Mouse (Mus musculus) lung, embryonic 15.5 days (tissue): Measurements from ENCODE around the gene Fam229b. TPM values are rescaled to one million over a fixed set of nuclear protein-coding genes. Genes with fewer than 3 reads are reported as not detected.

Experiments used
- ATAC-seq: fragments of 200-750 bp; cut with Nextera tagmentation; 2 replicates; pipeline ENCODE4 v1.8.0; 2017; ENCODE audit warnings: moderate number of reproducible peaks, borderline replicate concordance; ENCODE audit not compliant: low FRiP score, low TSS enrichment; ENCODE audit errors: extremely low read depth
- H3K27ac ChIP-seq: fragments of 300-500 bp; sonication (generic); 2 replicates; pipeline ENCODE4 v1.5.1; 2015; ENCODE audit warnings: moderate library complexity, mild to moderate bottlenecking, inconsistent platforms
- H3K27me3 ChIP-seq: fragments of 300-500 bp; sonication (generic); 2 replicates; pipeline ENCODE4 v1.6.1; 2015; ENCODE audit warnings: inconsistent platforms
- H3K36me3 ChIP-seq: fragments of 300-500 bp; sonication (generic); 2 replicates; pipeline ENCODE4 v1.6.1; 2015; ENCODE audit warnings: inconsistent platforms
- H3K4me1 ChIP-seq: fragments of 300-500 bp; sonication (generic); 2 replicates; pipeline ENCODE4 v1.6.1; 2015; ENCODE audit warnings: inconsistent platforms
- H3K4me2 ChIP-seq: fragments of 300-500 bp; sonication (generic); 2 replicates; pipeline ENCODE4 v1.6.1; 2015; ENCODE audit warnings: inconsistent platforms, mild to moderate bottlenecking, moderate library complexity
- H3K4me3 ChIP-seq: fragments of 300-500 bp; sonication (generic); 2 replicates; pipeline ENCODE4 v1.5.1; 2015; ENCODE audit warnings: mild to moderate bottlenecking, inconsistent platforms
- H3K9ac ChIP-seq: fragments of 300-500 bp; sonication (generic); 2 replicates; pipeline ENCODE4 v1.6.1; 2015; ENCODE audit warnings: inconsistent platforms
- H3K9me3 ChIP-seq: fragments of 300-500 bp; sonication (generic); 2 replicates; pipeline ENCODE4 v1.6.1; 2016; ENCODE audit warnings: inconsistent platforms
- WGBS: fragments of 180-500 bp; shearing (Covaris S2); methylation state at CpG from one replicate; pipeline ENCODE4 v1.1.7; 2015; 5-methylcytosine and 5-hydroxymethylcytosine counted together
- polyA plus RNA-seq: library from polyadenylated mRNA; unstranded; fragments of >200 nt; fragmentation: Nextera tagmentation; extraction: Ambion mirVana; gene quantifications from 2 replicates; pipeline ENCODE4 v1.2.1, GENCODE M21; 2015

Fam229b gene
- polyA plus RNA-seq, 1 experiment from 2014 or later, result 10.4 TPM

DNA sequence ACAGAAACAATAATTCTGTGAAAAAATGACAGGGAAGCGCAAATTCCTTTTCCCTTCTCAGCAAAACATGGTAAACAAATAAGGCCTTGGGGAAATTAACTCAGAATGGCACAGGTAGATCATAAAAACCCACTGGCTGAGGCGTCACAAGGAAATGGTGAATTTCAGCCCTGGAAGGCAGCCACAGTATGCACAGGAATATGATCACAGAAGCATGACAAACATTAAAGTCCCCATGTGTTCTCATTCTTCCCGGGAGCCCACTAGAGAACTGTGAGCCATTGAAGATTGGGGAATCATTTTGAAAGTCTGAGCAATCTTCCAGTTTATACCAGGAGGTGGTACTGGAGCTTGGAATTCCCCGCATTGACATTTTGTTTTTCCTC, 24.2 kb downstream of the Fam229b start:
- H3K27me3 ChIP-seq, result no peaks in the 10 kb centered on the region
- WGBS, result 50% methylated on average over 4 of the region's 4 CpGs
- no peak overlapping the region for H3K4me3 ChIP-seq
- no peak overlapping the region for H3K9ac ChIP-seq
- peaks cover 51% of the 10 kb centered on the region for H3K36me3 ChIP-seq
- no peak overlapping the region for H3K27ac ChIP-seq
- H3K4me2 ChIP-seq, result no peak overlapping the region
- H3K4me1 ChIP-seq, result no peaks in the 10 kb centered on the region
- ATAC-seq, result no peak
- no peaks in the 10 kb centered on the region for H3K9me3 ChIP-seq

DNA sequence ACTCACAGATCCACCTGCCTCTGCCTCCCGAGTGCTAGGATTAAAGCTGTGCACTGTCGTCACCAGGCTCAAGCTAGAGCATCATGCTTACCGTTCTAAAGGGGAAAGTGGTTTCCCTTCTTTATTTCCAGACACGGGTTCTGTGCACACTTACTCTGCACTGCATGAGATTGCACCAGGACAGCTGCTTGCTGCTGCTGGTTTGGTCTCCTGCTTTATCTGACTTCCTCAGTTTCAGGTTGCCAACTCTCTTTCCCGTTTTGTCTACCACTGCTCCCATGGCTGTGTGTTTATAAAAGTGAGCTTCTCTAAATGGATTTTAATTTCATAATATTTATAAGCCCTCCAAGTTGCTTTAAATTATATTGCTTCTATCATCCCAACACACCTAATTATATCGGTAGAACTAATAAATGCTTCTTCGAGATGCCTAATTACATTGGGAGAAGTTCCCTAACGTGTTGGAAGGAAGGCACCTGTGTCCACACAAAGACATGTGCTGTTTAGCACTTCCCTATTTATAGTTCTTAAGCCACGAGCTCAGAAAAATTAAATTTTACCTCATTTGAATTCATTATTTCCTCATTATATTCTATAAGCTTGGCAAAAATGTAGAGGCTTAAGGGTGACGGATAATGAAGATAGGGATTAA, 24.8 kb downstream of the Fam229b start:
- Histone ChIP-seq H3K27me3 (no peaks in the 10 kb centered on the region), H3K4me3 (no peak overlapping the region), H3K9ac (no peak overlapping the region), H3K4me2 (no peak overlapping the region), H3K36me3 (peaks cover 51% of the 10 kb centered on the region), H3K9me3 (no peaks in the 10 kb centered on the region), H3K4me1 (no peaks in the 10 kb centered on the region), H3K27ac (no peak overlapping the region)
- ATAC-seq, result no peak
- WGBS, result 46% methylated on average over 10 of the region's 10 CpGs

DNA sequence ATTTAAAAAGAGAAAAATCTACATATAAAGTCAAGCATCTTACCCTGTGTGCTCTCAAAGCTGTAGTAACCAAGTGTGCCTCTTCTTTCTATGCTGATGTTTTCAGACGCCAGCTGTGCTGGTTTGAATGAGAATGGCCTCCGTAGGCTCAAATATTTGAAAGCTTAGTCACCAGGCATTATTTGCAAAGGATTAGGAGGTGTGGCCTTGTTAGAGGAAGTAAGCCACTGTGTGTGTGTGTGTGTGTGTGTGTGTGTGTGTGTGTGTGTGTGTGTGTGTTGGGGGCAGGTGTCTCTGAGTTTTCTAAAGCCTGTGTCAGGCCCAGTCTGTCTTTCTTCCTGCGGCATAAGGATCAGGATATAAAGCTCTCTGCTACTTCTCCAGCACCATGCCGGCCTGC, 26.8 kb downstream of the Fam229b start:
- Histone ChIP-seq H3K4me2 (no peak overlapping the region), H3K4me1 (no peaks in the 10 kb centered on the region), H3K36me3 (peaks cover 58% of the 10 kb centered on the region), H3K4me3 (no peak overlapping the region), H3K9ac (no peak overlapping the region), H3K27ac (no peak overlapping the region), H3K27me3 (no peaks in the 10 kb centered on the region), H3K9me3 (no peaks in the 10 kb centered on the region)
- ATAC-seq, result no peak
- WGBS, result 49% methylated on average over 4 of the region's 4 CpGs

DNA sequence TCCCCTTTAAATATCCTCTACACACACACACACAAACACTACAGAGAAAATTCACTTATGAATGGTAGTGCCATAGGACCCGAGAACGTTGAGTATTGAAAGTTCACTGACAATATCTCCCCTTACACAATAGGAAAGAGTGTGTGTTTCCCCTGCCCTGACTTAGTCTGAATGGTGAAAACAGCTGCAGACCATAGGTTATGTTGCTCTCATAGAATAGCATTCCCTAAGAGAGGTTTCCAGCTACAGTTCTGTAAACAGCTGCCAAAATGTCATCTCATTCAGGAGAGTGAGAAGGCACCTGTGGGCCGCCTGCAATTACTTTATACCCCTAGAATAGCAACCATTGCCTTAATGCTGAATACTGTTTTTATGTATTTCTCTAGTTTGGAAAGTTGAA, 27.3 kb downstream of the Fam229b start:
- 60% methylated on average over 3 of the region's 3 CpGs for WGBS
- no peak for ATAC-seq
- Histone ChIP-seq H3K27me3 (no peaks in the 10 kb centered on the region), H3K4me1 (no peaks in the 10 kb centered on the region), H3K4me3 (no peak overlapping the region), H3K9ac (no peak overlapping the region), H3K4me2 (no peak overlapping the region), H3K36me3 (peaks cover 58% of the 10 kb centered on the region), H3K27ac (no peak overlapping the region), H3K9me3 (no peaks in the 10 kb centered on the region)

DNA sequence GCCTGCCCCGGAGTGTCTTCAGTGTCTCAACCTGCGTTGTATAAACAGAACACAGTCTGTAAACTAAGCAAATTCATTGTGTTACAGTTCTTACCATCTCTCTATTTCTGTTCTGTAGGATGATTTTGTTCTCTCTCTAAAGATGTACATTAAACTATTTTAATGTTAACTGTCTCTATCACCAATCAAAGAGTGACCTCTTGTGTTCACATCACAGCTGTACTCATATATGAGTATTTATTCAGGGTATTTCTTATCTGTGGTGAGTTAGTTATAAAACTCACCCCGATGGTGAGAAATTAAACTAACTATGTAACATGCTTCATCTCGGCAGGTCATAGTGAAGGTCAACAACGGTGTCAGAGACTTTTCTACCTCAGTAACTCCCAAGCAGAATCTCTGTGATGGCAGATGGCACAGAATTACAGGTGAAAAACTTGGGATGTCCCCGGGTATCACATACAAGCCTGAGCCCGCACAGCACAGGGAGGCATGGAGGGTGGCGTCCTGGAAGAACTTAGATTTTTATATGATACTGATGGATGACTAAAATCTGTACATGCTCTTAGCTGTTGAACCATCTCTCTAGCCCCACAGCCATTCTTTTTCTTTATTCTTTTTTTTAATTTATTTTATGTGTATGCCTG, 28.8 kb downstream of the Fam229b start:
- WGBS, result 82% methylated on average over 8 of the region's 8 CpGs
- Histone ChIP-seq H3K36me3 (peaks cover 45% of the 10 kb centered on the region), H3K27me3 (no peaks in the 10 kb centered on the region), H3K9ac (no peak overlapping the region), H3K9me3 (no peaks in the 10 kb centered on the region), H3K27ac (no peak overlapping the region), H3K4me3 (no peak overlapping the region), H3K4me1 (no peaks in the 10 kb centered on the region), H3K4me2 (no peak overlapping the region)
- ATAC-seq, result no peak

DNA sequence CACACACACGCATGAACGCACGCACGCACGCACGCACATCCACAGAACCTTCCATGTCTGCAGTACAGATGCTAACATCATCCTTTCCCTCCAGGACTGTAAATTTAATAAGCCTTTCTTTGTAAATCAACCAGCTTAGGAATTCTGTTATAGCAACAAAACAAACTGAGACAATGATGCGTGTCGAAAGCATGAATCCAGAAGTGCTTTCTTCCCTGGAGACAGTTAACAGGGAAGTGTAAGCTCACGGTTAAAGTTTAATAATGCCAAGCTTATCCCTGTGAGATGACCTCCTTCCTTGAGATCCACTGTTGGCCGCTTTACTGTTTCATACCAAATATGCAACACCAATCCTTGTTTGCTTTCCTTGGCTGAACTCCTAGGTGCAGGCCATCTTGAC, 35.0 kb downstream of the Fam229b start:
- WGBS, result 94% methylated on average over 10 of the region's 10 CpGs
- H3K4me3 ChIP-seq, result no peak overlapping the region

DNA sequence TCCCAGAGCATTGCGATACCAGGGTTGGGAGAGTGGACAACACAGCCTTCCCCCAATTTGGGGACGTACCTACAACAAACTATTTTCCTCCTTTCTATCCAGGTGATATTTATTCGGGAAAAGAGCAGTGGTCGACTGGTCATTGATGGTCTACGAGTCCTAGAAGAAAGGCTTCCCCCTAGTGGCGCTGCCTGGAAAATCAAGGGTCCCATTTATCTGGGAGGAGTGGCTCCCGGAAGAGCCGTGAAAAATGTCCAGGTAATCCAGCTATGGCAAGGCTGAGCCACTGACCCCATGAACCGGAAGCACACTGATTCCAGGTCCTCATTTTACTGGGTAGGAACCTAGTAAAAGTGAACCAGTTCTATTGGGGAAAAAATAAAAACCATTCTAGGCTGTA, 36.7 kb downstream of the Fam229b start:
- H3K4me3 ChIP-seq, result no peak overlapping the region
- H3K36me3 ChIP-seq, result peaks cover 52% of the 10 kb centered on the region
- 86% methylated on average over 9 of the region's 9 CpGs for WGBS
- no peak for ATAC-seq
- H3K4me1 ChIP-seq, result no peaks in the 10 kb centered on the region
- H3K9me3 ChIP-seq, result no peaks in the 10 kb centered on the region
- no peak overlapping the region for H3K4me2 ChIP-seq
- no peaks in the 10 kb centered on the region for H3K27me3 ChIP-seq
- H3K9ac ChIP-seq, result no peak overlapping the region
- no peak overlapping the region for H3K27ac ChIP-seq

More for the DNA sequence above, 35.0 kb downstream of the Fam229b start:
- peaks cover 53% of the 10 kb centered on the region for H3K36me3 ChIP-seq
- ATAC-seq, result no peak
- H3K4me2 ChIP-seq, result no peak overlapping the region
- H3K9ac ChIP-seq, result no peak overlapping the region
- H3K27me3 ChIP-seq, result no peaks in the 10 kb centered on the region
- H3K4me1 ChIP-seq, result no peaks in the 10 kb centered on the region
- no peak overlapping the region for H3K27ac ChIP-seq
- H3K9me3 ChIP-seq, result no peaks in the 10 kb centered on the region

DNA sequence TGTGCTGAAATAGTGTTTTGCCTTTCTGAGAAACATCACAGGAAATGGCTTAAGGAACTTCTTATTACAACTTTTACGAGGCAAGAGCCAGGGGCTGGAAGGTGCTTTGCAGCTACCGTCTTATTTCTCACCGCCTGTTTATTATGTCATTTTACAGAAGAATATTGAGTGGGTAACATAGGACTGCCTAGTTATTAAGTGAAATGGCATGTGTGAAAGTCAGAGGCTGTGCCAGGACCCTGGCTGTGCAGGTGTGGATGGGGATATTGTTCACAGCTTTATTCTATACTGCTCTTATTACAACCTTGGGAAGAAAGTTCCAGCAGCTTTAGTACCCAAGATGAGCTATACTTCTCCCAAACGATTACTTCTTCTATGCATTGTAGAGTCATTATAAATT, 61.7 kb downstream of the Fam229b start:
- Histone ChIP-seq H3K9me3 (no peaks in the 10 kb centered on the region), H3K9ac (no peak overlapping the region), H3K36me3 (peaks cover 58% of the 10 kb centered on the region), H3K4me3 (no peak overlapping the region), H3K4me2 (no peak overlapping the region), H3K27me3 (no peaks in the 10 kb centered on the region), H3K27ac (no peak overlapping the region), H3K4me1 (no peaks in the 10 kb centered on the region)
- no peak for ATAC-seq
- 80% methylated on average over 4 of the region's 4 CpGs for WGBS

Other genes with a start within 250 kb of the Fam229b start
- 111 and 115 TPM in 2 replicates for gene Lama4, start 168.4 kb downstream of the Fam229b start, polyA plus RNA-seq
- 18.8 and 20.2 TPM in 2 replicates for gene Tube1, start 62 bp upstream of the Fam229b start, polyA plus RNA-seq
- 0.21 and 0.40 TPM in 2 replicates for gene Ccn6, start 29.9 kb upstream of the Fam229b start, polyA plus RNA-seq
- gene Fyn, start 234.9 kb upstream of the Fam229b start, polyA plus RNA-seq, result 19.0 and 21.4 TPM in 2 replicates